Mouse (Mus musculus) brain, embryonic 14.5 days (tissue): ENCODE measurements at regions not wholly inside any gene's neighbourhood (a gene's known extent, or its start where the extent isn't known, plus 50 kb on each side); places are given as distances from the start of the nearest gene placed in this dataset.

Experiments
- DNase-seq: peaks from one replicate; pipeline ENCODE4 v3.0.0-alpha.2; 2011; ENCODE audit warnings: low read depth
- CTCF ChIP-seq: fragments of 200-500 bp; IDR thresholded peaks from 2 replicates; pipeline ENCODE4 v1.5.1; 2012; ENCODE audit warnings: inconsistent platforms, mild to moderate bottlenecking, moderate library complexity, borderline replicate concordance; ENCODE audit not compliant: insufficient read depth, insufficient read length; ENCODE audit errors: extremely low read depth
- POLR2A ChIP-seq: fragments of 200-500 bp; IDR thresholded peaks from 2 replicates; pipeline ENCODE4 v1.6.1; 2012; ENCODE audit warnings: mild to moderate bottlenecking, inconsistent platforms, borderline replicate concordance; ENCODE audit not compliant: poor library complexity, insufficient read depth, insufficient read length, severe bottlenecking; ENCODE audit errors: extremely low read depth

- TF ChIP-seq POLR2A (no peak), CTCF (no peak)
- no peak for DNase-seq
These were observed 1301.4 kb upstream of the A1bg start for GRCm38 (mm10) chr15:62224191-62224590.

- TF ChIP-seq CTCF (no peak), POLR2A (no peak)
- DNase-seq = no peak
These were observed 1300.5 kb upstream of the A1bg start for GRCm38 (mm10) chr15:62223156-62223840.

- TF ChIP-seq POLR2A = no peak
- no peak for DNase-seq
These were observed 1299.9 kb upstream of the A1bg start for GRCm38 (mm10) chr15:62222731-62223130.

DNA sequence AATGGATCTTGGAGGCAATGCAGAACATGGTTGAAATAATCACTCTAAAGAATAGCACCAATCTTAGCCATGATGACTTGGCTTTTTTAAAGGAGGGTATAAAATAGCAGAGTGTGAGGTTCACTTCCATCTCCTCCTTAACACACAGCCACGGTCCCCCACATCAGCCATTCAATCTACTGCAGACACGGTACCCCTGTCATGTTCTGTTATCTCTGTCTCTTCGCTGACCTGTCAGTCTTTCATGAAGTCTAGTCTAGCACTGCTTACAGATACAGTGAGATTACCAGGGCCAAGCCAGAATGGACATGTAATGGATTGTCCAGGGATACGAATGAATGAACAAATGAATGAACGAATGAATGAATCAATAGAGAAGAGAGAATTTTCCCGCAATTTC is 1299.4 kb upstream of the A1bg start:
- TF ChIP-seq CTCF (no peak), POLR2A (no peak)
- DNase-seq = no peak

DNA sequence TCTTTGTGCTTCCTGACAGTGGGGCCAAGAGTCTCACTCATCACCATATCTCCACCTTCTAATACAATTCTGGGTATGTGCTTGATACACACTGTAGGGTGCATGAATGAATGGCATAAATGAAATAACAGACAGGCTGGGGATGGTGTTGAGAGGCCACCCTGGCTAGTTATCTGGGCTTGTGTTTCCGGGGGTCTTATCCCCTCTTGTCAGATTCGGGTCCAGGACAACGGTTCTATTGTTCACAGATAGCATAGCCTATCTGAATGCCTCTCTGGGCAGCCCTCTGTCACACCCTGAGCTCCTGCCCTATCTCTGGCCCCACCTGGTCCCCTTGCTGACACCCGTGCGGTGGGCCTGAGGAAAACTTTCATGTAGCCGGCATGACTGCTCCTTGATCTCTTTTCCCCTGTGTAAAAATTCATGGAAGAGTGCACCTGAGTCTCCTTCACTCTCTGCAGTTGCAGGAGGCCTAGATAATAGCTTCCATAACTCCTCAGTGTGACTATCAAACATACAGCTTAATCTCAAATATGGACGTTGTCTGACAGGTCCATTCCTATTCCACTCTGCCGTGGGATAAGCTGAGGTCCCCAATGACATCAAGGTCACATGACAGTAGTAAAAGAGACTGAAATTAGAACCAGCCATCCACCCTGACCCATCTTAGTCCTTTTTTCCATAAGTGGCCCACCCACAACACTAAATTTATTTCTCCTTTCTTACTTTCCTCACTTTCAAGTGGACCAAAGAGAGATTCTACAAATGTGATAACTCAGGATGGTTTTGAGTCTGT is 1298.4 kb upstream of the A1bg start:
- no peak for DNase-seq
- TF ChIP-seq CTCF = no peak
- TF ChIP-seq POLR2A = no peak

DNA sequence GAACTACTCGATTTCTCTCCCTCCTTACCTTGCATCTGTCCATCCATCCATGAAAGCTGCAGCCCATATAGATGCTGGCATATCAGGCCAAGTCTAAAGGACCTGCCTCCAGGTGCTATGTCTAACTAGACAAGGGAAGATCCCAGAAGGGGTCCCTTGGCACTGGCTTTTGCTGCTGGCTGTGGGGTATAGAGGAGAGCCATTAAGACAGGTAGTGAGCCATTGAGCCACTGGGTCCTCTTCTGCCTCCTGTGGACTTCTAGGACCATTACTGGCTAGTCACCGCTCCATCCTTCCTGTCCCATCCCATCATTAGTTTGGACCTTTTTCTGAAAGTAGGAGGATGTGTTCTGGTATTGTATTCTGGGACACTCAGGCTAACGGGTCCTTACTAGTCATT is 1297.8 kb upstream of the A1bg start:
- TF ChIP-seq POLR2A = no peak
- no peak for TF ChIP-seq CTCF
- DNase-seq = no peak

DNA sequence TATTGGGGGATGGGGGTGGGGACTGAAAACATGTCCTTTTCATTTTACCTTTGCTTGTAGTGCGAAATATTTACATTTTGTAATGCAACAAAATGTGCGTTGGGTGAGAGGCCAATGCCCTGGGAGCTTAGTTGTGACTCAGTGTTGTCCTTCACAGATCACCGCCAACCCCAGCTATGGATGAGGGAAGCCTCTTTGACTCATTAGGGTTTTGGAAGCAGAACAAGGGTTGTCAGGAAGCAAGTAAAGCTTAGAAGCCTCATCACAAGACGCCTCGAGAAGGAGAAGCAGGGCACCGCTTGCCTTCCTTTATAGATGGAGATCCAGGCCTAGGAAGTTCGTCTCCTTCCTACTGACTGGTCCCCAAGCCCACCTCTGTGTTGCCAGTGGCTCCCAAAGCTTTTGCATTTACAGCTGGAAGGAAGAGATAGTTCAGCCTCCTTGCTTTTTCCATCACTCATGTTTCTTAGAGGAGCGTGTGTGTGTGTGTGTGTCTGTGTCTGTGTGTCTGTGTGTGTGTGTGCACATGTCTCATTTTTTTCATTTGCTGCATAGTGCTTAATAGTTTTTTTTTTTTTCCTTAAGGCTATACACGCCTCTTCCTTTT is 1297.2 kb upstream of the A1bg start:
- no peak for TF ChIP-seq POLR2A
- no peak for TF ChIP-seq CTCF
- no peak for DNase-seq

DNA sequence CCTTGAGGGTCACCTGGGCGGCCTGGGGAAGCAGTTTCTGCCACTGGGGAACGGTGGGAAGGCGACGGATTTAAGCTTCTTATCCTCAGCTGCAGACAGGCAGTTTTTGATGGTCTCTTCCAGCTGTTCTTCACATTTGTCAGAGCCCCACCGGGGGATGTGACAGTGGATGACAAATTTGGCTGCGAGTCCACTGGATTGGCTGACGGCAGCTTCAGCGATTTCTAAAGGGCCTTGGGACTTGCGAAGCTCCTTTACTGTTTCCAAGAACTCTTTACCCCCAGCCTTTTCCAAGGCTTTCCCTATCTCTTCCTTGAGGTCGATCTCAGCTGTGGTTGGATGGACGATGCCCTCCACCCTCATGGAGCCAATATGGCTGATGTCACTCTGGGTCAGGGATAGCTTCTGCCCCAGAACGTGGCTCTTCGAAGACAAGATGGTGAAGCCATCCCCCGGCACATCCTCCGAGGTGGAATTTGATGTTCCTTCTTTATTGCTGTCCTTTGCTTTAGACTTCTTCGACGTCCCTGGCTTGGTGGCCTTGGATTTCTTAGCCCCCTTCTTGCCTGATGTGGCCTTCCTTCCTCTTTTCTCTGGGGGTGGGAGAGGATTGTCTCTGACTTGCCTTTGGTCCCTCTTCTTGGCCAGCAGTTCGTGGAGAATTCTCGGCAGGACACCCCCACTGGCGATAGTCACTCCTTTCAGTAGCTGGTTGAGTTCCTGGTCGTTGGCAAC is 1295.7 kb upstream of the A1bg start:
- TF ChIP-seq CTCF = no peak
- DNase-seq = no peak

GRCm38 (mm10) chr15:62216688-62217477 is 1294.1 kb upstream of the A1bg start:
- TF ChIP-seq POLR2A (no peak), CTCF (no peak)
- DNase-seq = peak; percentile 34

- DNase-seq = peak; percentile 30
- TF ChIP-seq POLR2A (no peak), CTCF (no peak)
These were observed 1293.0 kb upstream of the A1bg start for GRCm38 (mm10) chr15:62215616-62216398.

GRCm38 (mm10) chr15:62214300-62214699 is 1291.5 kb upstream of the A1bg start:
- no peak for DNase-seq

More at GRCm38 (mm10) chr15:62214300-62214699, 1291.5 kb upstream of the A1bg start:
- TF ChIP-seq POLR2A (no peak), CTCF (no peak)
